Mouse (Mus musculus): ENCODE measurements at regions not wholly inside any gene's neighbourhood (a gene's known extent, or its start where the extent isn't known, plus 50 kb on each side); places are given as distances from the start of the nearest gene placed in this dataset.

- TF ChIP-seq POU5F1 (IDR thresholded peaks at IDR 0.05; ENCODE audit: borderline replicate concordance, low read length): no peak
- no peak for TF ChIP-seq CTCF (conservative IDR thresholded peaks at IDR 0.05; ENCODE audit: low read length)
These were observed 724.4 kb downstream of the Efnb2 start for GRCm38 (mm10) chr8:7936596-7936995.

Data from E14TG2a.4 (cell line).